ENCODE assay signal across 26 mouse cellular contexts in the genomic region with DNA sequence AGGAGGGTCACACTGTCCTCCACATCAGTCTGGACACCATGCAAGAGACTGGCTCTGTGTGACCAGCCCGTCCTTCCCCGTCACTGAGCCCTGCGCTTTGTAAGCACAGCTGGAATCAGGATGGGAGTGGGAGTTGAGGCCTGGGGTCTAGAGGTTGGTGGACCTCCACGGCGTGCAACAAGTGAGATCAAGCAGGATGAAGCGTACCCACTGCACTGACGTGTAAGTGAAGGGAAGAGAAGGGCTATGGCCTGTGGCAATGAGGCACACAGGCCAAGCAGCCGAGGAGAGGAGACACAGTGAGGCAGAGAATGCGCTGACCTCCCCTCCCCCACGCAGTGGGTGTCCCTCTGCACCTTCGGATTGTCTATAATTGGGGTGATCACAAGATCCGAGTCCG. TPM values are rescaled to one million over a fixed set of nuclear protein-coding genes. Genes with fewer than 3 reads are reported as not detected.
DNase-seq lines count a peak whose midpoint lies in the region; ATAC-seq and TF ChIP-seq lines count a peak whose summit lies in the region.
"Had no signal": no experiment of that assay in that cellular context is flagged by ENCODE, and none has a peak within 500 bp of the region (broad histone marks: within the 10 kb centered on the region; RNA-seq: fewer than 3 reads in every experiment).

No protein-coding gene starts in this region.

- no peaks in the 10 kb centered on the region for H3K9me3 ChIP-seq in heart, postnatal 0 days (replicated peaks; ENCODE audit: control insufficient read depth, low read length)
- H3K9me3 ChIP-seq: G1E; limb, embryonic 10.5 days; limb, embryonic 15.5 days; liver, embryonic 13.5 days; megakaryocyte, embryonic 14.5 days; midbrain, embryonic 12.5 days; neural tube, embryonic 12.5 days; stomach, embryonic 15.5 days had no signal

- intact Hi-C loops in gastrocnemius, postnatal 36 days (cut with DNase I) = no loop called here

- no peak for TF ChIP-seq CTCF in heart, postnatal 0 days (IDR thresholded peaks at IDR 0.05; ENCODE audit: low read depth)

- no peaks in the 10 kb centered on the region for H3K4me1 ChIP-seq in heart, postnatal 0 days (ENCODE audit: control insufficient read depth, insufficient read depth)
- H3K4me1 ChIP-seq: limb, embryonic 15.5 days; liver, embryonic 13.5 days; megakaryocyte, embryonic 14.5 days; midbrain, embryonic 12.5 days; neural tube, embryonic 12.5 days; stomach, embryonic 15.5 days had no signal

- H3K4me3 ChIP-seq in heart, postnatal 0 days (ENCODE audit: low read depth, low read length) = no peak overlapping the region
- H3K4me3 ChIP-seq: erythroblast, embryonic 14.5 days; layer of hippocampus, adult 2 months; limb, embryonic 10.5 days; limb, embryonic 15.5 days; liver, embryonic 13.5 days; megakaryocyte, embryonic 14.5 days; midbrain, embryonic 12.5 days; myocyte; neural tube, embryonic 12.5 days; stomach, embryonic 15.5 days had no signal

- ATAC-seq in heart, postnatal 0 days (ENCODE audit: insufficient read depth, low read depth) = no peak
- ATAC-seq: forebrain, embryonic 16.5 days; intestine, postnatal 0 days had no signal

- DNase-seq in gastrocnemius, adult 8-10 months (ENCODE audit: low spot score in 2 of 2) = peak; percentile 1 to 2
- no peak for DNase-seq in gastrocnemius, postnatal 36 days
- no peak for DNase-seq in heart, postnatal 0 days (ENCODE audit: low spot score)
- no peak for DNase-seq in heart, adult 18-20 months
- peak; percentile 17 to 20 for DNase-seq in right cerebral cortex, postnatal 10 days (ENCODE audit: low spot score in 2 of 2)
- no peak for DNase-seq in right cerebral cortex, adult 18-20 months
- DNase-seq in testis, postnatal 14 days (ENCODE audit: low spot score) = peak; percentile 2
- DNase-seq: adrenal gland, adult 8-10 months; cerebellum, adult 2 months; liver, embryonic 13.5 days; lung, adult 18-20 months; thymus, adult 18-20 months; thymus, postnatal 36 days had no signal

- no peak for TF ChIP-seq EP300 in heart, postnatal 0 days (IDR thresholded peaks at IDR 0.05; ENCODE audit: low read depth)

- H3K27me3 ChIP-seq in heart, postnatal 0 days (ENCODE audit: control insufficient read depth, insufficient read depth, low read length) = no peaks in the 10 kb centered on the region
- H3K27me3 ChIP-seq: limb, embryonic 15.5 days; liver, embryonic 13.5 days; midbrain, embryonic 12.5 days; neural tube, embryonic 12.5 days; stomach, embryonic 15.5 days had no signal

- H3K4me2 ChIP-seq in heart, postnatal 0 days (ENCODE audit: low read depth, low read length) = no peak overlapping the region
- H3K4me2 ChIP-seq: hindbrain, embryonic 14.5 days; limb, embryonic 15.5 days; liver, embryonic 13.5 days; midbrain, embryonic 12.5 days; neural tube, embryonic 12.5 days; stomach, embryonic 15.5 days had no signal

- H3K9ac ChIP-seq in heart, postnatal 0 days (replicated peaks; ENCODE audit: low read depth, low read length) = no peak overlapping the region
- H3K9ac ChIP-seq: hindbrain, embryonic 14.5 days; limb, embryonic 15.5 days; liver, embryonic 13.5 days; midbrain, embryonic 12.5 days; neural tube, embryonic 12.5 days; stomach, embryonic 15.5 days had no signal

- no peaks in the 10 kb centered on the region for H3K36me3 ChIP-seq in heart, postnatal 0 days (replicated peaks; ENCODE audit: control insufficient read depth, insufficient read depth, low read length)
- H3K36me3 ChIP-seq: G1E; liver, embryonic 13.5 days; stomach, embryonic 15.5 days had no signal

- 94% methylated on average over 13 of the region's 13 CpGs for WGBS in heart, postnatal 0 days

- 0 out of 2 replicates have a peak overlapping the region, but pooled peaks have one; percentile 55 for H3K27ac ChIP-seq in heart, postnatal 0 days (ENCODE audit: low read depth)
- H3K27ac ChIP-seq: hindbrain, embryonic 14.5 days; layer of hippocampus, adult 2 months; limb, embryonic 10.5 days; liver, embryonic 13.5 days; midbrain, embryonic 12.5 days; neural tube, embryonic 12.5 days; stomach, embryonic 15.5 days had no signal

RNA-seq across cellular contexts. Expression of a gene that starts 22.2 kb away (rescaled TPM):
- under 1 TPM in 1 of 4 experiments, not detected in 3; 0.44 TPM for total RNA-seq in gastrocnemius, adult 8-10 months (2022)
- under 1 TPM; 0.20 to 0.38 TPM for total RNA-seq in gastrocnemius, postnatal 36 days (2021)
- total RNA-seq in heart, postnatal 0 days (2014; rRNA removed; ENCODE audit: low replicate concordance) = 1.3 and 1.5 TPM in 2 replicates
- 64.3 and 66.7 TPM in 2 replicates for polyA plus RNA-seq in heart, postnatal 0 days (2015; fragmentation: Nextera tagmentation; extraction: Ambion mirVana)
- total RNA-seq in heart, adult 18-20 months (2021) = under 1 TPM; 0.22 to 0.46 TPM

RNA-seq across cellular contexts. Expression of a gene that starts 42.5 kb away (rescaled TPM):
- 100 to 1,000 TPM; 133 to 200 (median 169) TPM for total RNA-seq in gastrocnemius, adult 8-10 months (2022)
- 100 to 1,000 TPM; 182 to 188 TPM for total RNA-seq in gastrocnemius, postnatal 36 days (2021)
- total RNA-seq in heart, postnatal 0 days (2014; rRNA removed; ENCODE audit: low replicate concordance) = 113 and 120 TPM in 2 replicates
- 53.5 and 59.3 TPM in 2 replicates for polyA plus RNA-seq in heart, postnatal 0 days (2015; fragmentation: Nextera tagmentation; extraction: Ambion mirVana)
- total RNA-seq in heart, adult 18-20 months (2021) = 100 to 1,000 TPM; 294 to 298 TPM

Comparison
In these comparisons a context has a peak if more than half of its experiments do, and no peak if none do; other contexts are left out.
1. DNase-seq: peak in gastrocnemius, adult 8-10 months (2 of 2), right cerebral cortex, postnatal 10 days (2 of 2) and testis, postnatal 14 days (single experiment); none in gastrocnemius, postnatal 36 days (0 of 2), heart, postnatal 0 days (single experiment), heart, adult 18-20 months (0 of 2) and right cerebral cortex, adult 18-20 months (single experiment).